Mouse (Mus musculus) liver, embryonic 15.5 days (tissue): ENCODE results near the gene Ahr. TPM values are rescaled to one million over a fixed set of nuclear protein-coding genes. Genes with fewer than 3 reads are reported as not detected.

Experiments used
- ATAC-seq: fragments of 200-750 bp; cut with Nextera tagmentation; 2 replicates; pipeline ENCODE4 v1.8.0; 2017; ENCODE audit warnings: moderate number of reproducible peaks, mild to moderate bottlenecking, moderate library complexity; ENCODE audit not compliant: insufficient read depth
- H3K27ac ChIP-seq: fragments of 300-500 bp; sonication (generic); replicated peaks from 2 replicates; pipeline ENCODE4 v1.5.1; 2015; ENCODE audit warnings: mild to moderate bottlenecking, inconsistent platforms
- H3K27me3 ChIP-seq: fragments of 300-500 bp; sonication (generic); 2 replicates; pipeline ENCODE4 v1.6.1; 2015; ENCODE audit warnings: mild to moderate bottlenecking, inconsistent platforms
- H3K36me3 ChIP-seq: fragments of 300-500 bp; sonication (generic); replicated peaks from 2 replicates; pipeline ENCODE4 v1.6.1; 2015; ENCODE audit warnings: moderate library complexity, mild to moderate bottlenecking, inconsistent platforms
- H3K4me1 ChIP-seq: fragments of 300-500 bp; sonication (generic); replicated peaks from 2 replicates; pipeline ENCODE4 v1.6.1; 2015; ENCODE audit warnings: inconsistent platforms
- H3K4me2 ChIP-seq: fragments of 300-500 bp; sonication (generic); 2 replicates; pipeline ENCODE4 v1.6.1; 2015; ENCODE audit warnings: moderate library complexity, mild to moderate bottlenecking, inconsistent platforms
- H3K4me3 ChIP-seq: fragments of 300-500 bp; sonication (generic); replicated peaks from 2 replicates; pipeline ENCODE4 v1.5.1; 2015; ENCODE audit warnings: mild to moderate bottlenecking, inconsistent platforms
- H3K9ac ChIP-seq: fragments of 300-500 bp; sonication (generic); 2 replicates; pipeline ENCODE4 v1.6.1; 2015; ENCODE audit warnings: moderate library complexity, mild to moderate bottlenecking, inconsistent platforms
- H3K9me3 ChIP-seq: fragments of 300-500 bp; sonication (generic); replicated peaks from 2 replicates; pipeline ENCODE4 v1.6.1; 2016; ENCODE audit warnings: inconsistent platforms
- WGBS: fragments of 180-500 bp; shearing (Covaris S2); methylation state at CpG from one replicate; pipeline ENCODE4 v1.1.7; 2015; ENCODE audit warnings: mixed read lengths; ENCODE audit not compliant: insufficient replicate concordance; 5-methylcytosine and 5-hydroxymethylcytosine counted together
- polyA plus RNA-seq: library from polyadenylated mRNA; unstranded; fragments of >200 nt; fragmentation: Nextera tagmentation; extraction: Ambion mirVana; gene quantifications from 2 replicates; pipeline ENCODE4 v1.2.1, GENCODE M21; 2015

Gene Ahr
- polyA plus RNA-seq, 1 experiment from 2014 or later = 2.9 TPM

DNA sequence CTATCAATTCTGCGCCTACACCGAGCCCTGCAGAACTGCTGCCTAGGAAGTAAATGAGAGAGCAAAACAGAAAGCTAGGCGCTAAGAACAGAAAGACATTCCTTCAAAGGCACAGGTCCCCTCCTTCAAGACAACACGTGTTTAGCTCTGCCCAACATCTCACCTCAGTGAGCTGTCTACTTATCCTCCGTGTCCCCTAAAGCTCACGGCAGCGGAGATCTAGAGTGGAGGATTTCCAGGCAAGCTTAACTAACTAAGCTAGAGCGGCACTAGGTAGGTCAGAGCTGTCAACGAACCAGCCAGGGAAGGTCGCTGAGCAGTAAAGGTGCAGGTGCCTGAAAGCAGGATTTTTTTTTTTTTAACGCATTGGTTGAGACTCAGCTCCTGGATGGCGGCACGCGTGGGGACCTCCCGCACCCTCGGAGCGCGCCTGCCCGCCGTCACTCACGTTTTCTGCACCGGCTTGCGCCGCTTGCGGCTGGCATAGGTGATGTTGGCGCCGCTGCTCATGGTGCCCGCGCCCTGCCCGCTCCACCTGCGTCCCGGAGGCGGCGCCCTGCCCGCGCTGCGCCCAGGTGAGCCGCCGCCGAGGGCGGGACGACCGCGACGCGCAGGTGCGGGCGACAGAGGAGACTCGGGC lies 604 bp downstream of the Ahr start:
- under 1% methylated on average over 49 of the region's 49 CpGs for WGBS
- Histone ChIP-seq H3K4me1 (peaks cover 19% of the 10 kb centered on the region), H3K27ac (peak overlapping the region; percentile 59), H3K36me3 (no peaks in the 10 kb centered on the region), H3K27me3 (peaks cover 7% of the 10 kb centered on the region), H3K9ac (peak overlapping the region; percentile 66), H3K9me3 (no peaks in the 10 kb centered on the region), H3K4me2 (peak overlapping the region; percentile 94), H3K4me3 (peak overlapping the region; percentile 74)
- peak; percentile 17; the same call in 1 of the 2 replicates for ATAC-seq

GRCm38 (mm10) chr12:35533748-35534113 lies 1.1 kb downstream of the Ahr start:
- H3K27me3 ChIP-seq = peaks cover 7% of the 10 kb centered on the region
- peak overlapping the region; percentile 66 for H3K9ac ChIP-seq
- H3K36me3 ChIP-seq = no peaks in the 10 kb centered on the region
- H3K4me1 ChIP-seq = peaks cover 19% of the 10 kb centered on the region
- no peaks in the 10 kb centered on the region for H3K9me3 ChIP-seq
- H3K4me2 ChIP-seq = peak overlapping the region; percentile 94
- no peak for ATAC-seq
- peak overlapping the region; percentile 74 for H3K4me3 ChIP-seq
- H3K27ac ChIP-seq = 0 out of 2 replicates have a peak overlapping the region, but pooled peaks have one; percentile 24

- 43% methylated on average over 5 of the region's 5 CpGs for WGBS
- Histone ChIP-seq H3K36me3 (no peaks in the 10 kb centered on the region), H3K4me2 (no peak overlapping the region; the same call in 1 of the 2 replicates), H3K4me1 (peaks cover 21% of the 10 kb centered on the region), H3K9ac (no peak overlapping the region), H3K27me3 (peaks cover 7% of the 10 kb centered on the region), H3K27ac (no peak overlapping the region), H3K4me3 (peak overlapping the region; percentile 12; the same call in 1 of the 2 replicates), H3K9me3 (no peaks in the 10 kb centered on the region)
- no peak for ATAC-seq
Measured at GRCm38 (mm10) chr12:35533133-35533532, 1.7 kb downstream of the Ahr start.

DNA sequence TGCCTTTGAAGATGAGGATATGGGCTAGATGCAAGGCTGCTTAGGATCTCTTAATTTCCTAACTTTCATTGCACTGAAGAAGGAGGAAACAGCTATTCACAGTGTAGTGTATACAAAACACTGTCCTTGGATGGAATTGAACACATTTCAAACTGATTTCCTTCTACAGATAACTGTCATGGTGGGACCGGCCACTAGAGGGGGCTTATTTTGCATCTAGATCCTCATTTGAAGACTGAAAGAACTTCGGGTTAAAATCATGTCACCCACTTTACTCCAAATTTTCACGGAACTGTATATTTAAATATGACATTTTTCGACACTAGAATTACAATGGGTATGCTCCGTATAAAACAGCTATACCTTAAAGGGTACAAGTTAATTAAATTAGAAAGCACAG lies 2.7 kb downstream of the Ahr start:
- WGBS = 8% methylated on average over 5 of the region's 5 CpGs
- Histone ChIP-seq H3K9ac (no peak overlapping the region), H3K4me2 (peak overlapping the region; percentile 48), H3K4me3 (no peak overlapping the region), H3K27ac (no peak overlapping the region), H3K9me3 (no peaks in the 10 kb centered on the region), H3K36me3 (no peaks in the 10 kb centered on the region), H3K4me1 (peaks cover 31% of the 10 kb centered on the region), H3K27me3 (peaks cover 7% of the 10 kb centered on the region)
- no peak for ATAC-seq

DNA sequence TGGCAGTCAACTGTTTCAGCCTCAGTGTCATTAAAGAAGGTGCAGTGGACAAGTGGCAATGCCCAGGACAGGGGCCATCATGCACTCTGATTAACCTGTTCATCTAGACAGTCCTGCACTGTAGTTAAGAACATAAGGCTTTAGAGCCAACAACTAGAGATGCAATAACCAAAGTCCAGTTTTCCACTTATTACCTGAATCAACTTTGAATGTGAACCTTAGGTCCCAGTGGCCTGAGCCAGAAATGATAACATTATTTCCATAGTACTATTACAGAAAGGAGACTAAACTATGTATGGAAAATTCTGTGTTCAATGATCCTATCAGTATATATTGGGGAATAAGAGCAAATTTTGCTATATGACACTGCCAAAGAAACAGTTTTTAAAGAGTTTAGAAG lies 4.3 kb downstream of the Ahr start:
- Histone ChIP-seq H3K4me3 (no peak overlapping the region), H3K4me1 (peaks cover 32% of the 10 kb centered on the region), H3K9ac (no peak overlapping the region), H3K4me2 (no peak overlapping the region), H3K27ac (no peak overlapping the region), H3K27me3 (peaks cover 7% of the 10 kb centered on the region), H3K36me3 (no peaks in the 10 kb centered on the region), H3K9me3 (no peaks in the 10 kb centered on the region)
- ATAC-seq = no peak

DNA sequence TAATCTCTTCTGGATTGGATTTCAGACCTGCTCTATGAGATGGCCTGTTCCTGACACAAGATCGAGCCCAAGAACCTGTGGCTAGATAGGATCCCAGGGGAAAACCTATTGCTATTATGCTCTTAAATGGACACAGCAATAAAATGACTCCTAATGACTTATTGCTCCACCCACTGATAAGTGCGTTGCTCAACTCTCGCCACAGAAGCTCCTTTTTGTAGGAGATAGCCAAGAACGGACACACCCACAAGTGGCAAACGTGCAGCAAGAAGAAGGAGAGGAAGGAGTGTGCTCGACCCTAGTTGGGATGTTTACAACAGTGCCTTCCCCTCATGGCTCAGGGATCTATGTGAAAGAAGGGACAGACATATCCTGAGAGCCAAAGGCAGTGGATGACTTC lies 7.4 kb downstream of the Ahr start:
- peak overlapping the region; percentile 38 for H3K4me2 ChIP-seq
- peaks cover 17% of the 10 kb centered on the region for H3K4me1 ChIP-seq
- no peak overlapping the region for H3K9ac ChIP-seq
- 0 out of 2 replicates have a peak, but pooled peaks cover 3% of the 10 kb centered on the region for H3K36me3 ChIP-seq
- WGBS = 16% methylated on average over 6 of the region's 6 CpGs
- peak; percentile 70 for ATAC-seq
- H3K4me3 ChIP-seq = no peak overlapping the region
- H3K27me3 ChIP-seq = no peaks in the 10 kb centered on the region
- no peaks in the 10 kb centered on the region for H3K9me3 ChIP-seq
- no peak overlapping the region for H3K27ac ChIP-seq

GRCm38 (mm10) chr12:35522585-35523103 lies 12.2 kb downstream of the Ahr start:
- H3K4me3 ChIP-seq = no peak overlapping the region
- H3K4me2 ChIP-seq = no peak overlapping the region
- ATAC-seq = no peak
- H3K27ac ChIP-seq = no peak overlapping the region
- no peaks in the 10 kb centered on the region for H3K27me3 ChIP-seq
- WGBS = 69% methylated on average over 9 of the region's 9 CpGs
- H3K4me1 ChIP-seq = peaks cover 6% of the 10 kb centered on the region
- no peaks in the 10 kb centered on the region for H3K9me3 ChIP-seq
- H3K36me3 ChIP-seq = 0 out of 2 replicates have a peak, but pooled peaks cover 3% of the 10 kb centered on the region
- H3K9ac ChIP-seq = no peak overlapping the region

- Histone ChIP-seq H3K27me3 (no peaks in the 10 kb centered on the region), H3K27ac (no peak overlapping the region), H3K36me3 (no peaks in the 10 kb centered on the region), H3K9ac (no peak overlapping the region), H3K4me3 (no peak overlapping the region), H3K4me1 (no peaks in the 10 kb centered on the region), H3K4me2 (no peak overlapping the region), H3K9me3 (no peaks in the 10 kb centered on the region)
- no peak for ATAC-seq
- WGBS = 48% methylated on average over 3 of the region's 3 CpGs
Measured at GRCm38 (mm10) chr12:35515621-35516020, 19.2 kb downstream of the Ahr start.

GRCm38 (mm10) chr12:35514671-35515070 lies 20.2 kb downstream of the Ahr start:
- Histone ChIP-seq H3K9me3 (no peaks in the 10 kb centered on the region), H3K4me3 (no peak overlapping the region), H3K4me1 (no peaks in the 10 kb centered on the region), H3K27me3 (no peaks in the 10 kb centered on the region), H3K27ac (no peak overlapping the region), H3K9ac (no peak overlapping the region), H3K4me2 (no peak overlapping the region), H3K36me3 (0 out of 2 replicates have a peak, but pooled peaks cover 3% of the 10 kb centered on the region)
- no peak for ATAC-seq
- 49% methylated on average over 2 of the region's 2 CpGs for WGBS

DNA sequence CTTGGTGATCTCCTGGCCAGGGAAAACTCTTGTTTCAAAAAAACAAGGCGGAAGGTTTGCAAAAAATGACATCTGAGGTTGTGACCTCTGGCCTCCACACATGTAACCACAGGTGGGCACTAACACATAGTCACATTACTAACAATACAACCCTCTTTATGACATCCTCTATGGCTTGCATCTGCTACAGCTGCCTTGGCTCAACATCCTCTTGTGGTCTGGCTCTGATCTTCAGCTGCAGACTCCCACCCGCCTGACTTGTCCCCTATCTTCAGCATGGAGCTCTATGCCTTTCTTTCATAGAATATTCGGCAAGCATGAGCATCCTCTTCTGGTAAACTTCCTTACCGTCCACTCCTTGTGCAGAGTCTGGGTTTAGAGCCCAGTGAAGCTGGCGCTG lies 24.1 kb downstream of the Ahr start:
- Histone ChIP-seq H3K4me3 (no peak overlapping the region), H3K27me3 (no peaks in the 10 kb centered on the region), H3K9ac (no peak overlapping the region), H3K4me1 (no peaks in the 10 kb centered on the region), H3K36me3 (0 out of 2 replicates have a peak, but pooled peaks cover 7% of the 10 kb centered on the region), H3K9me3 (no peaks in the 10 kb centered on the region), H3K4me2 (no peak overlapping the region), H3K27ac (no peak overlapping the region)
- 80% methylated on average over 5 of the region's 5 CpGs for WGBS
- no peak for ATAC-seq

- Histone ChIP-seq H3K9me3 (no peaks in the 10 kb centered on the region), H3K4me3 (no peak overlapping the region), H3K27me3 (no peaks in the 10 kb centered on the region), H3K4me1 (no peaks in the 10 kb centered on the region), H3K4me2 (no peak overlapping the region), H3K36me3 (peaks cover 24% of the 10 kb centered on the region), H3K27ac (no peak overlapping the region), H3K9ac (no peak overlapping the region)
- WGBS = 78% methylated on average over 2 of the region's 2 CpGs
- ATAC-seq = no peak
Measured at GRCm38 (mm10) chr12:35506383-35506782, 28.5 kb downstream of the Ahr start.

DNA sequence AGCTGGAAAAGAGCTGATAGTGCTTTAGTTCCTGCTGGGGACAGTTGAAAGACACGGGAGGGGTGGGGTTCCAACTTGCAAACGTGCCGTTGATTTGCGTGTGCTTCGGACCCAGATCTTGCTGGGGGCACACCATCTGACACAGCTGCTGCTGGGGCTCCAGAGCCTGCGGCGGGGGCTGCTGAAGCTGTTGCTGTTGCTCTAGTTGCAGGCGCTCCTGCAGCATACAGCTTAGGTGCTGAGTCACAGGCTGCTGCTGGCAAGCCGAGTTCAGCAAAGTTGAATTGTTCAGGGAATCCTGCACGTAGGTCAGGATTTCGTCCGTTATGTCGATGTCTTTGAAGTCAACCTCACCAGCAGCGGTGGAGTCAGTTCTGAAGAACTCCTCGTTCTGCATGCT lies 30.8 kb downstream of the Ahr start:
- Histone ChIP-seq H3K36me3 (peaks cover 25% of the 10 kb centered on the region), H3K4me2 (no peak overlapping the region), H3K27ac (no peak overlapping the region), H3K27me3 (no peaks in the 10 kb centered on the region), H3K9ac (no peak overlapping the region), H3K4me3 (no peak overlapping the region), H3K4me1 (no peaks in the 10 kb centered on the region), H3K9me3 (no peaks in the 10 kb centered on the region)
- WGBS = 74% methylated on average over 15 of the region's 15 CpGs
- no peak for ATAC-seq
